Mouse (Mus musculus) CH12.LX (cell line): ENCODE results near the gene Scml4. TPM values are rescaled to one million over a fixed set of nuclear protein-coding genes. Genes with fewer than 3 reads are reported as not detected.

Experiments
- DNase-seq: peaks from one replicate; pipeline ENCODE4 v3.0.0-alpha.2; 2013; ENCODE audit errors: extremely low read depth
- H3K27ac ChIP-seq: 2 replicates; pipeline ENCODE4 v1.5.1; 2012; ENCODE audit warnings: low read depth, mild to moderate bottlenecking, control low read depth, moderate library complexity; ENCODE audit not compliant: insufficient read depth
- H3K27me3 ChIP-seq: replicated peaks from 2 replicates; pipeline ENCODE3; 2012; ENCODE audit warnings: inconsistent platforms
- H3K36me3 ChIP-seq, 2 experiments: replicated peaks in 1 of 2; 2 replicates each; pipeline versions ENCODE3 to v1.6.1; 2012; ENCODE audit warnings: inconsistent platforms in 1 of 2, low read length in 1 of 2, mild to moderate bottlenecking in 1 of 2, mixed read lengths in 1 of 2, moderate library complexity in 1 of 2; ENCODE audit not compliant: control insufficient read depth in 1 of 2, insufficient read depth in 1 of 2
- H3K4me1 ChIP-seq, 2 experiments: 2 replicates each; pipeline ENCODE4 v1.6.1; 2012; ENCODE audit warnings: inconsistent platforms in 1 of 2, moderate library complexity in 1 of 2; ENCODE audit not compliant: insufficient read depth in 2 of 2, control insufficient read depth in 1 of 2
- H3K4me2 ChIP-seq: 2 replicates; pipeline ENCODE4 v1.6.1; 2012; ENCODE audit warnings: low read depth, mild to moderate bottlenecking, control low read depth; ENCODE audit not compliant: poor library complexity, insufficient read depth, severe bottlenecking
- H3K4me3 ChIP-seq, 3 experiments: fragments of 150-350 bp in 1 of 3; sonication (generic) in 1 of 3; replicated peaks in 1 of 3; 2 replicates each; pipeline versions ENCODE3 to v1.5.1; 2011 to 2012; ENCODE audit warnings: low read depth in 2 of 3, low read length in 2 of 3, mild to moderate bottlenecking in 2 of 3, moderate library complexity in 2 of 3, control low read depth in 1 of 3, improper control_type of control experiment in 1 of 3, inconsistent platforms in 1 of 3, mixed read lengths in 1 of 3; ENCODE audit not compliant: poor library complexity in 1 of 3
- H3K79me2 ChIP-seq: replicated peaks from 2 replicates; pipeline ENCODE4 v1.6.1; 2012; ENCODE audit warnings: mild to moderate bottlenecking, moderate library complexity; ENCODE audit not compliant: control insufficient read depth, poor library complexity, insufficient read depth, severe bottlenecking; ENCODE audit errors: extremely low read depth
- H3K9ac ChIP-seq: 2 replicates; pipeline ENCODE4 v1.6.1; 2012; ENCODE audit warnings: low read depth, mild to moderate bottlenecking, control low read depth, moderate library complexity; ENCODE audit not compliant: insufficient read depth
- H3K9me3 ChIP-seq: replicated peaks from 2 replicates; pipeline ENCODE3; 2012; ENCODE audit warnings: low read length, inconsistent platforms, mixed read lengths
- BHLHE40 ChIP-seq: IDR thresholded peaks from 2 replicates; pipeline ENCODE4 v1.6.1; 2011; ENCODE audit warnings: mild to moderate bottlenecking, low read depth, low read length, improper control_type of control experiment
- CHD1 ChIP-seq: IDR thresholded peaks from 2 replicates; pipeline ENCODE4 v1.6.1; 2012; ENCODE audit warnings: low read depth, low read length, improper control_type of control experiment, inconsistent platforms
- CTCF ChIP-seq, 2 experiments: IDR thresholded peaks in 1 of 2; conservative IDR thresholded peaks in 1 of 2; 2 replicates each; pipeline ENCODE4 v1.5.1; 2011 to 2012; ENCODE audit warnings: low read depth in 2 of 2, low read length in 2 of 2, improper control_type of control experiment in 1 of 2, inconsistent platforms in 1 of 2, mild to moderate bottlenecking in 1 of 2, moderate library complexity in 1 of 2
- ELF1 ChIP-seq: IDR thresholded peaks from 2 replicates; pipeline ENCODE4 v1.6.1; 2014; ENCODE audit warnings: low read depth, mild to moderate bottlenecking, inconsistent platforms, low read length, improper control_type of control experiment
- EP300 ChIP-seq: IDR thresholded peaks from 2 replicates; pipeline ENCODE4 v1.6.1; 2011; ENCODE audit warnings: low read length, improper control_type of control experiment
- ETS1 ChIP-seq: conservative IDR thresholded peaks from 2 replicates; pipeline ENCODE4 v1.6.1; 2012; ENCODE audit warnings: low read depth, mild to moderate bottlenecking, inconsistent platforms, low read length, improper control_type of control experiment, moderate library complexity
- GABPA ChIP-seq: IDR thresholded peaks from 2 replicates; pipeline ENCODE4 v1.6.1; 2012; ENCODE audit warnings: low read depth, low read length, improper control_type of control experiment, inconsistent platforms; ENCODE audit not compliant: insufficient replicate concordance
- HCFC1 ChIP-seq: IDR thresholded peaks from 2 replicates; pipeline ENCODE4 v1.6.1; 2012; ENCODE audit warnings: low read depth, mild to moderate bottlenecking, inconsistent platforms, low read length, improper control_type of control experiment
- IRF4 ChIP-seq: IDR thresholded peaks from 2 replicates; pipeline ENCODE4 v1.6.1; 2014; ENCODE audit warnings: low read depth, mild to moderate bottlenecking, inconsistent platforms, low read length, improper control_type of control experiment
- JUN ChIP-seq: IDR thresholded peaks from 2 replicates; pipeline ENCODE4 v1.6.1; 2011; ENCODE audit warnings: low read depth, mild to moderate bottlenecking, low read length, improper control_type of control experiment, moderate library complexity; ENCODE audit not compliant: insufficient read depth
- JUND ChIP-seq: conservative IDR thresholded peaks from 2 replicates; pipeline ENCODE4 v1.6.1; 2011; ENCODE audit warnings: low read depth, low read length, improper control_type of control experiment
- MAFK ChIP-seq: IDR thresholded peaks from 2 replicates; pipeline ENCODE4 v1.6.1; 2011; ENCODE audit warnings: low read length, improper control_type of control experiment; ENCODE audit not compliant: insufficient replicate concordance
- MAX ChIP-seq: IDR thresholded peaks from 2 replicates; pipeline ENCODE4 v1.6.1; 2011; ENCODE audit warnings: low read length, improper control_type of control experiment
- MEF2A ChIP-seq: IDR thresholded peaks from 2 replicates; pipeline ENCODE4 v1.6.1; 2014; ENCODE audit warnings: low read depth, mild to moderate bottlenecking, inconsistent platforms, low read length, improper control_type of control experiment, borderline replicate concordance
- MXI1 ChIP-seq: IDR thresholded peaks from 2 replicates; pipeline ENCODE4 v1.6.1; 2011; ENCODE audit warnings: mild to moderate bottlenecking, low read depth, low read length, improper control_type of control experiment
- NELFE ChIP-seq: IDR thresholded peaks from 2 replicates; pipeline ENCODE4 v1.6.1; 2011; ENCODE audit warnings: low read depth, low read length, improper control_type of control experiment
- PAX5 ChIP-seq: IDR thresholded peaks from 2 replicates; pipeline ENCODE4 v1.6.1; 2012; ENCODE audit warnings: low read length, inconsistent platforms, mixed read lengths
- POLR2A ChIP-seq: IDR thresholded peaks from 2 replicates; pipeline ENCODE4 v1.6.1; 2011; ENCODE audit warnings: low read depth, mild to moderate bottlenecking, improper control_type of control experiment, low read length
- POLR2AphosphoS2 ChIP-seq: IDR thresholded peaks from 2 replicates; pipeline ENCODE4 v1.6.1; 2011; ENCODE audit warnings: low read depth, low read length, improper control_type of control experiment
- RCOR1 ChIP-seq: conservative IDR thresholded peaks from 2 replicates; pipeline ENCODE4 v1.6.1; 2012; ENCODE audit warnings: low read depth, mild to moderate bottlenecking, inconsistent platforms, low read length, improper control_type of control experiment
- SIN3A ChIP-seq: IDR thresholded peaks from 2 replicates; pipeline ENCODE4 v1.6.1; 2012; ENCODE audit warnings: low read length, improper control_type of control experiment, inconsistent platforms
- SMC3 ChIP-seq: IDR thresholded peaks from 2 replicates; pipeline ENCODE4 v1.6.1; 2011; ENCODE audit warnings: low read depth, low read length, improper control_type of control experiment
- TBP ChIP-seq: conservative IDR thresholded peaks from 2 replicates; pipeline ENCODE4 v1.6.1; 2011; ENCODE audit warnings: low read depth, low read length, improper control_type of control experiment
- TCF12 ChIP-seq: IDR thresholded peaks from 2 replicates; pipeline ENCODE4 v1.6.1; 2014; ENCODE audit warnings: low read depth, mild to moderate bottlenecking, inconsistent platforms, low read length, improper control_type of control experiment
- UBTF ChIP-seq: IDR thresholded peaks from 2 replicates; pipeline ENCODE4 v1.6.1; 2012; ENCODE audit warnings: low read depth, mild to moderate bottlenecking, inconsistent platforms, low read length, improper control_type of control experiment, moderate library complexity
- USF1 ChIP-seq: IDR thresholded peaks from 2 replicates; pipeline ENCODE4 v1.6.1; 2014; ENCODE audit warnings: low read depth, mild to moderate bottlenecking, inconsistent platforms, low read length, improper control_type of control experiment
- ZKSCAN1 ChIP-seq: IDR thresholded peaks from 2 replicates; pipeline ENCODE4 v1.6.1; 2012; ENCODE audit warnings: low read depth, inconsistent platforms, low read length, improper control_type of control experiment, borderline replicate concordance
- ZNF384 ChIP-seq: IDR thresholded peaks from 2 replicates; pipeline ENCODE4 v1.6.1; 2012; ENCODE audit warnings: low read depth, low read length, improper control_type of control experiment, inconsistent platforms
- dilution Hi-C: fragments of 300-500 bp; cut with MboI; formaldehyde crosslinking; loops from 2 replicates; pipeline ENCODE4 v1.14.3; 2020; ENCODE audit warnings: low sequenced_read_pairs; ENCODE audit not compliant: extremely low pct_unique_long_range_greater_than_20kb, extremely low pct_ligation_motif_present
- in situ Hi-C: fragments of 300-500 bp; cut with MboI; formaldehyde crosslinking; loops from 3 replicates; pipeline ENCODE4 v1.14.3; 2019; ENCODE audit warnings: low sequenced_read_pairs, low pct_ligation_motif_present, low pct_unique_long_range_greater_than_20kb, mixed read lengths
- polyA plus RNA-seq: library from polyadenylated mRNA; unstranded; fragments of >175 nt; gene quantifications from 2 replicates; pipeline ENCODE4 v1.2.1, GENCODE M21; 2012; ENCODE audit warnings: low read depth; ENCODE audit not compliant: insufficient read length
- total RNA-seq, 2 experiments: library from RNA; depleted of rRNA; stranded (reverse); fragments of 300-350 nt in 1 of 2; fragments of >200 nt in 1 of 2; gene quantifications; 2 replicates each; pipeline ENCODE4 v1.2.3; 2012 to 2014

Scml4 gene
- total and polyA plus RNA-seq, 3 experiments = 2.7 to 3.3 (median 3.0) TPM

DNA sequence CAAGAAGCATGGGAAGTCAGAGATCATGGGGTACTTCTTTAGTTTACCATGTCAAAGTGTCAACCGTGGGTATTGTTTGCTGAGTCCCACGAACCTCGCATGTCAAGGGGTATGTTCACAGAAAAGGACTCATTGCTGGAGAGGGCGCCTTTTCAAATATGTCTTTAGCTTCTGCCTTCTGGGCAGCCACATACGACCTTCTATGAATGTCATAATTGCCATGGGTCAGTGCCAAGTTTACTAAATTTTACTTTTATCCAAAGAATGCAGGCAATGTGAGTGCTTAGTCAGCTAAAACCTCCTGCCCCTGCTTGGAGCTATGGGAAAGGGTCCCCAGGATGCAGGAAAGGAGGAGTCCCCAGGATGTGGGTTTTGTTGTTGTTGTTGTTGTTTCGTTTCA lies 116.4 kb downstream of the Scml4 start:
- no peaks in the 10 kb centered on the region for H3K27me3 ChIP-seq
- TF ChIP-seq TBP = no peak
- TF ChIP-seq GABPA = no peak
- TF ChIP-seq SMC3 = no peak
- TF ChIP-seq MAX = no peak
- TF ChIP-seq MAFK = no peak
- TF ChIP-seq BHLHE40 = no peak
- TF ChIP-seq JUN = no peak
- TF ChIP-seq ZKSCAN1 = no peak
- no peak for TF ChIP-seq ELF1
- TF ChIP-seq CTCF (conservative IDR thresholded peaks at IDR 0.05 in 1 of 2, IDR thresholded peaks at IDR 0.05 in 1 of 2; ENCODE audit: low read depth in 2 of 2, low read length in 2 of 2) = no peak
- TF ChIP-seq IRF4 = no peak
- no peak for TF ChIP-seq MEF2A
- no peak for TF ChIP-seq NELFE
- TF ChIP-seq JUND = no peak
- TF ChIP-seq POLR2A = no peak
- no peak for TF ChIP-seq EP300

DNA sequence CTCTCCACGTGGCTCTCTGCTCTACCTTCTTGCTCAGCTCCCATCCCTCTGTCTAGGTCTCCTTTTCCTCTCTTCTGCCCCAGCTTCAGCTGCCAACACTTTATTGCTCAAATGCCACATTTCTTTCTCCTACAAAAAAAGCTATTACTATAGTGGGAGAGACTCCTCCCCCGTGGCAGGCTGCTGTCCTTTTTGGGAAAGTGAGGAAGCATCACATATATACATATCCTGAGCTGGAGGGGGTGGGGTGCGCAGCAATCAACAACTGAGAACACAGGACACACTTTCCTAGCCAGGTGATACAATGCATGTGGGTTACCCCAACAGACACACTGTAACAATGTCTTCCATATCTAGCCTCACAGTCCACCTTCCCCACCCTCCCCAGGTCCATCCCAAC lies 118.2 kb downstream of the Scml4 start:
- dilution Hi-C loops (no loop called here), in situ Hi-C loops (loop anchor here (25.0 kb wide), 1 partner anchor 666 kb away; no protein-coding TSS in a partner anchor)
- H3K79me2 ChIP-seq = no peaks in the 10 kb centered on the region
- no peak for TF ChIP-seq JUND
- TF ChIP-seq MXI1 = no peak
- TF ChIP-seq ZNF384 = no peak
- no peak for TF ChIP-seq SMC3
- TF ChIP-seq RCOR1 = no peak
- no peak for TF ChIP-seq CHD1
- TF ChIP-seq GABPA = no peak
- TF ChIP-seq SIN3A = no peak
- TF ChIP-seq EP300 = no peak
- no peak for TF ChIP-seq ETS1
- TF ChIP-seq PAX5 = no peak
- TF ChIP-seq TCF12 = no peak
- TF ChIP-seq POLR2AphosphoS2 = no peak
- TF ChIP-seq POLR2A = no peak
- TF ChIP-seq MAFK = no peak
- no peak for TF ChIP-seq HCFC1
- TF ChIP-seq USF1 = no peak
- TF ChIP-seq UBTF = no peak
- TF ChIP-seq MAX = no peak
- H3K36me3 ChIP-seq = no peaks in the 10 kb centered on the region
- H3K27me3 ChIP-seq = no peaks in the 10 kb centered on the region
- H3K4me2 ChIP-seq = no peak overlapping the region
- H3K9me3 ChIP-seq = no peaks in the 10 kb centered on the region
- no peaks in the 10 kb centered on the region for H3K4me1 ChIP-seq
- H3K9ac ChIP-seq = no peak overlapping the region
- no peak overlapping the region for H3K27ac ChIP-seq
- no peak for DNase-seq
- H3K4me3 ChIP-seq = no peak overlapping the region

More for the DNA sequence above, 116.4 kb downstream of the Scml4 start:
- Histone ChIP-seq H3K4me2 (no peak overlapping the region), H3K27ac (no peak overlapping the region), H3K79me2 (no peaks in the 10 kb centered on the region), H3K4me3 (no peak overlapping the region), H3K9me3 (no peaks in the 10 kb centered on the region), H3K9ac (no peak overlapping the region), H3K36me3 (no peaks in the 10 kb centered on the region), H3K4me1 (no peaks in the 10 kb centered on the region)
- in situ Hi-C loops = loop anchor here (25.0 kb wide), 1 partner anchor 664 kb away; no protein-coding TSS in a partner anchor
- dilution Hi-C loops = no loop called here
- no peak for DNase-seq
